Mouse (Mus musculus): ENCODE results near the gene Azi2.
A peak's percentile ranks its signal among the peaks of the same experiment; 100 is the strongest.

DNA sequence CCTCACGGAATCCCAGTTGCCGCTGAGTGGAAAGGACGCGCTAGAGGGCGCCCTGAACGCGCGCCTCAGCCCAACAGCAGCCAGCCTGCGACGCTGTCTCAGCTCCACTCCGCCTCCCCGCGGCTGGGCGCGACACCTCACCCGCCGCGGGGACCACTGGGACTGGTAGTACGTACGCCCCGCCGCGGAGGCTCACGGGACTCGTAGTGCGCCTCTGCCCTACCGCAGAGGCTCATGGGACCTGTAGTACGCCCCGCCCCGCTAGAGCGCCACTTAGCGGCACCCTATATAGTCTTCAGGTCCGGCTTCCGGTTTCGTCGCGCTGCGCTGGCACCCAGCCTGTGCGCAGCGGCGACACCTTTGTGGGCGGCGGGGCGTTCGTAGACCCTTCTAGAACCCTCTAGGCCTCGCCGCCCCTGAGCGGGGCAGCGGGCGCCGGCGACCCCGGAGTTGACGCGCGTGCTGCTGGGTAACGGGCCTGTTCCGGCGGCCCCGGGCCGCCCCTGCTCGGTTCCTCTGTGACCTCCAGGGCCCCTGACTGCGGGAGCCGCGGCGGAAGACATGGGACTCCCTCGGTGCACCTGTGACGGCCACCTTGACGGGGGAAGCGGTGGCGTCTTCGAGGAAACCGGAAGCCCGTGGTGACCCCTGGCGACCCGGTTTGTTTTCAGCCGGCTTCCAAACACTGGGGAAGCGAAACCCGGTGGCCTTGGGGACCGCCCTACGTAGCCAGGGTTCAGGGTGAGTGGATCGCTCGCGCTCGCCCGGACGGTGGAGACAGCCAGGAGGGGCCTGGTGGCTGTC is at the start of gene Azi2:
- peak; percentile 79 for TF ChIP-seq POLR2A (IDR thresholded peaks at IDR 0.05; ENCODE audit: borderline replicate concordance, extremely low read depth, insufficient read depth, insufficient read length, poor library complexity, severe bottlenecking)
- peak; percentile 82 for TF ChIP-seq CTCF (IDR thresholded peaks at IDR 0.05; ENCODE audit: borderline replicate concordance, extremely low read depth, insufficient read depth, insufficient read length)

Measured in brain, embryonic 14.5 days (tissue).